Mouse (Mus musculus) colon, adult 2 months (tissue): Measurements from ENCODE around the gene Chmp6. TPM values are rescaled to one million over a fixed set of nuclear protein-coding genes. Genes with fewer than 3 reads are reported as not detected.

Source experiments
- polyA plus RNA-seq: library from polyadenylated mRNA; depleted of rRNA; stranded (reverse); fragments of >200 nt; gene quantifications from 2 replicates; pipeline ENCODE4 v1.2.3, GENCODE M21; 2012; rRNA removed

Chmp6 gene
- 106 and 124 TPM in 2 replicates for polyA plus RNA-seq

DNA sequence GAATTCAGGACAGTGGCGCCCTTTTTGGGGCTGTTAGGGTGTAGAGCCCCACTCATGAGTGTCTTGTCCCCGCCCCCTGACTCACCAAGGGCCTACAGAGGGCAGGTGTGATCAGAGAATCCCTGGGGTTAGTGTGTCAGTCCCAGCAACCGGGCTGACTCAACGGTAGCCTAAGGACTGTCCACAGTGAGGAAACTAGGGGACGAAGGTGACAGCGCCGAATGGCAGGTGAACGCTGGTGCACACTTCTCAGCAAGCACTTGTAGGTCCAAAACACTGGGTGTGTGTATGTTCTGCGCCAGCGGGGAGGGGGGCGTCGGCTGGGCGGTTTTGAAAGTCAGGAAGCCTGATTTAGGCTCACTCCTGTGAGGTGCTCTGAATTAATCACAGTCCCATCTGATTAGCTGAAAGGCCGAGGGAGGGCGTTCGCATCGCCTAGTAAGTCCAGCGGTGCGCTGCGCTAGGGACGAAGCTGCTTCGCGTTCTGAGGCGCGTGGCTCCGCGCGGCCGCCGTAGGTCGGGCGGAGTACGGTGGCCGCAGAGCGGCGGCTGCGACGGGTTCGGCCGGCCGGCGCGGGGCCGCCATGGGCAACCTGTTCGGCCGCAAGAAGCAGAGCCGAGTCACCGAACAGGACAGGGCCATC, at the start of gene Chmp6:
TSS of gene Chmp6 (plus strand) at position 151 of the 644 bp plus-strand sequence.

DNA sequence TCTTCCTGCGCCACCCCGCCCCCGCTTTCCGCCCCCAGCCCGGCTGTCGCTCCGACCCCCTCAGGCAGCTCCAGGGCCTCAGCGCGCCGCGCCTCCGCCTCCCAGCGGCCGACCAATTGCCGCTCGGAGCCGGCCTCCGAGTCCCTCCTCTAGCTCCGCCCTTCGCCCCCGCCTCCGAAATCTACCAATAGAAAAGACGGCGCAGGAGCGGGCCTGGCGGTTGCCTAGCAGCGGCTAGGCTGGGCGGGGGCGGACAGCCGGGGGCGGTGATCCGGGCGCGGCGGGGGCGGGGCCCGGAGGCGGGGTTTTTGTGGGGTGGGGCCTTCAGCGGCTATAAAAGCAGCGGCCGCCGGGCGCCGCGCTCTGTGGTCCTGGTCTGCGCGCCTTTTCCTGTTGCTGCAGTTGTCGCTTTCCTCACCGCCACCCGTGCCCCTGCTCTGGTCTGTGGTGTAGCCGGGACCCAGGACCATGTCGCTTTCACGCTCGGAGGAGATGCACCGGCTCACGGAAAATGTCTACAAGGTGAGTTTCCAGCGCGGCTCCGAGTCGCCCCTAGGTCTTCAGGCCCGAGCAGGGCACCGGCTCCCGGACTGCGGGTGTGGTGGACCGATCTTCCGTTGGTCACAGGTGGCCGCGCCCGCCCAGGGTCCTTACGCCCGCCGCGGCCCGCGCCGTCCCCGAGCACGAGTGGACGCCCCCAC, 29.6 kb downstream of the Chmp6 start, which contains the start of gene Baiap2:
TSS of gene Baiap2 (plus strand) at position 37 of the 701 bp plus-strand sequence.

Other genes with a start within 250 kb of the Chmp6 start
- 36.8 and 43.8 TPM in 2 replicates for gene Baiap2, start 29.3 kb downstream of the Chmp6 start, polyA plus RNA-seq
- gene Aatk, start 133.7 kb downstream of the Chmp6 start, polyA plus RNA-seq, result 12.2 and 13.2 TPM in 2 replicates
- gene Cep131, start 173.4 kb downstream of the Chmp6 start, polyA plus RNA-seq, result 10.0 and 13.5 TPM in 2 replicates
- 65.5 and 70.7 TPM in 2 replicates for gene Tepsin, start 185.3 kb downstream of the Chmp6 start, polyA plus RNA-seq
- 77.8 and 86.6 TPM in 2 replicates for gene Ndufaf8, start 185.5 kb downstream of the Chmp6 start, polyA plus RNA-seq
- gene Slc38a10, start 237.9 kb downstream of the Chmp6 start, polyA plus RNA-seq, result 97.5 and 115 TPM in 2 replicates